Mouse (Mus musculus) left cerebral cortex, postnatal 36 days (tissue): ENCODE data around the gene Kdm7a. TPM values are rescaled to one million over a fixed set of nuclear protein-coding genes. Genes with fewer than 3 reads are reported as not detected.

ENCODE experiments used
- DNase-seq, 2 experiments: peaks; one replicate each; pipeline ENCODE4 v3.0.0; 2021 to 2022; ENCODE audit warnings: low spot score in 2 of 2, mixed read lengths in 1 of 2
- intact Hi-C: fragments of 180-260 bp; cut with DNase I; formaldehyde crosslinking; loops from one replicate; pipeline ENCODE4 v1.15.1; 2025
- total RNA-seq, 2 experiments: library from RNA; stranded (reverse); gene quantifications; 2 replicates each; pipeline ENCODE4 v1.2.3; 2021

Kdm7a gene
- total RNA-seq, 2 experiments from 2014 or later: 29.8 to 41.9 TPM

DNA sequence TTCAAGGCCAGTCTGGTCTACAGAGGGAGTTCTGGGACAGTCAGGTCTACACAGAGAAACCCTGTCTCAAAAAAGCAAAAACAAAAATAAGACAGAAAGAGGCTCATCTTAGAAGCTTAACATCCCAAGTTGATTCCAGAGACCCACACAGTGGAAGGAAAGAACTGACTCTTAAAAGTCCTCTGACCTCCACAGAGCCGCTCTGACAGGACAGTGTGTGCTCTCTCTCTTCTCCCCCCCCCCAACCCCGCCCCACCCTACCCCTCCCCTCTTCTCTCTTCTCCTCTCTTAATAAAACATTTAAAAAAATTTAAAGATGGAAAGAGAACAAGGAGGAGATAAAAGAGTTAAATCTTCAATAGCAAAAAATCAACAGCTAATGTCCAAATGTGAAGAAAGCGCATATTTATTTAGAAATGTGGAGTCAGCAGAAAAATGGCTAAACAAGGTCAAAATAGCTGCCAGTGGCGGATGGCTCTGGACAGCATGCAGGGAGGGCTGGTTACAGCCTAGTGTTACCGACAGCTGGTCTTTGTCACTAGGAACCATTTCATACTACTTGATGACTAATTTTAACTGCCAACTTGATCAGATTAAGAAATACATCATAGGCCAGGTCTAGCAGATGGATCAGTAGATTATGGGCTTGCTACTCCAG, 8.5 kb upstream of the Kdm7a start:
- intact Hi-C loops: no loop called here
- no peak for DNase-seq

DNA sequence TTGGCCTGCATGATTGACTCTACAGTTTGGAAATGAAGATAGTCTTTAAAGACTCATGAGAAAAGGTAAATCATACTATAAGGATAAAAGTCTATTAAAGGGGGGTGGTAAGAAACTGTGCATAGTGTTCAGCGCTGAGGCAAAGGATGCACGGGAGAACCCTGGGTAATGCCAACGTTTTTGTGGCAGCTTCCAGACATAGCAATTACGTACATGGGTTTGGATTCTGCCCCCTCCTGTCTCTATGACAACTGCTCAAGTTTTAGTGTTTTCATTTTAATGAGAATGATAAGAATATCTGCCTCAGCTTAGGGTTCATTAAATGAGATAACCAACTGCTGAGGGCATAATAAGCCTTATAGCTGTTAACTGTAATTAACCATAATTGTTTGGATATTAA, 3.1 kb upstream of the Kdm7a start:
- intact Hi-C loops: loop anchor here (5.0 kb wide), 1 partner anchor 33 kb away; no protein-coding TSS in a partner anchor
- DNase-seq: no peak

DNA sequence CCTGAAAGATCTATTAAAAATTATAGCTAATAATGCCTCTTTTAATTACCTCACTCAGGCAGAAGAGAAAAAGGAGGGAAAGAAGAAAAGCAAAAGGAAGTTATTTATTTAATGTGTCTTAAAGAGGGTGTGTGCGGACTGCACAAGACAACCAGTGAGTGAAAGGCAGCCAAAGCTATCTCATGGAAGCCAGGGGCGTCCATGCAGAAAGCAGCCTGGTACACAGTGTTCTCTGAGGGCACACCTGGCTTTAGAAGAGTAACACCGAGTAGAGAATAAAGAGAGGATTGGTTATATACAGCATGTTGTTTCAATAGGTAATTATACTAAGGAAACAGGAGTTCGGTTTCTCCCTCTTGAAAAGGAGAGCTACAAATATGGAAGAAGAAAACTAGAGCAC, 1.6 kb upstream of the Kdm7a start:
- DNase-seq: no peak
- intact Hi-C loops: loop anchor here (5.0 kb wide), 1 partner anchor 34 kb away; no protein-coding TSS in a partner anchor

GRCm38 (mm10) chr6:39205650-39206580, 674 bp downstream of the Kdm7a start:
- peak in 1 of 2 experiments; percentile 65 for DNase-seq
- intact Hi-C loops: loop anchor here (1.0 to 5.0 kb wide), 4 partner anchors 36 to 138 kb away; no protein-coding TSS in a partner anchor

- intact Hi-C loops: loop anchor here (1.0 to 5.0 kb wide), 3 partner anchors 37 to 139 kb away; no protein-coding TSS in a partner anchor
- peak; percentile 43 to 54 for DNase-seq
Measured at GRCm38 (mm10) chr6:39205064-39205649, 1.4 kb downstream of the Kdm7a start.

- intact Hi-C loops: no loop called here
- DNase-seq: no peak
Measured at GRCm38 (mm10) chr6:39204444-39204843, 2.1 kb downstream of the Kdm7a start.

DNA sequence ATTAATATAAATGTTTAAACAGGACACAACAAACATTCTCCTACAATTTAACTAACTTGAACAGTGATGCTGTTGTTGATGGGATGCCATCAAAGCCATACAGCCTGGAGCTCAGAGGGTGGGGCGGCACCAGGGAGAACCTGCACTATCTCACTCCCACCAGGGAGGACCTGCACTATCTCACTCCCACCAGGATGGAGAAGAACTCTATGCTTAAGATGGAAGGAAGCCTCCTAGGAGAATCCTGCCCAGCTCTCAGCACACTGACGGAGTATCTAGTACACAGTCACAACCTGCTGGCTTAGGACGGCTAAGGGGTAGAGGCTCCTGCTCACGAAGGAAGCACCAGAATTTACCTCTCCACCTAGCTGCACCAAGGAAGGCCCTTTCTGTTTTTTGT, 3.4 kb downstream of the Kdm7a start:
- intact Hi-C loops: no loop called here
- DNase-seq: no peak

DNA sequence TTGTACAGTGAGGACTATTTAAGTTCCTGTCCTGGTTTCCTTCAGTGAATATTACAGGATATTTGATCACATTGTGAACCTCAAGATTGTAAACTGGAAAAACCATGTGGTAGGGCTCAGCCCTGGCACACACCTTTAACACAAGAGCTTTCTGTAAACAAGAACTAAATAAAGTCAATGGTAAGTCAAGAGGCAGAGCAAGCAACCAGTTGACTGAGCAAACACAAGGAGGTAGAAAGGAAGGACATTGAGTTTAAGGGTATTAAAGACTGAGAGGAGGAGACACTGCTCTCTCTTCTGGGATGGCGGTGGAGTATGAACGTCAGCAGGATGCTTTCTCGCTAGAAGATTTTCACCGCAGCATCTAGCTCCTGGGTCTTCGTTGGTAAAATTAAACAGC, 13.6 kb downstream of the Kdm7a start:
- intact Hi-C loops: no loop called here
- no peak for DNase-seq

GRCm38 (mm10) chr6:39191518-39191917, 15.1 kb downstream of the Kdm7a start:
- DNase-seq: no peak
- intact Hi-C loops: no loop called here

GRCm38 (mm10) chr6:39187227-39187626, 19.4 kb downstream of the Kdm7a start:
- intact Hi-C loops: no loop called here
- DNase-seq: no peak

DNA sequence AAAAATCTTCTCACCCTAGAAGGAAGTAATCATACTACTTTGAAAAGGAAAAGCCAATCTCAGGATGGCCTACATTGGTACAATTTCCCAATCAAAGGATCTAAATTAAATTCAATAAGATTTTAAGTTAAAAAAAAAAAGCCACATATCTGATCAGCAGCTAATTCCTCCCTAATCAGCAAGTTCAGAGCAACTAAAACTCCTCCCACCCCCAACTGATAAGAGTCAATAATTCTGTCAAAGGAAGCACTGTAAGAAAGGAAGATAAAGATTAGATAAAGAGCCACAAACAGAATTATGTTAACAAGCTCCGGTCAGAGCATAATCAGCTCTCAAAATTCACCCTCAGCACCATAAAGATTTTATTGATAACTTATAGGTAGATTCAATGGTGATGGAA, 37.5 kb downstream of the Kdm7a start:
- intact Hi-C loops: no loop called here
- no peak for DNase-seq

- intact Hi-C loops: no loop called here
- DNase-seq: no peak
Measured at GRCm38 (mm10) chr6:39164891-39165290, 41.7 kb downstream of the Kdm7a start.

DNA sequence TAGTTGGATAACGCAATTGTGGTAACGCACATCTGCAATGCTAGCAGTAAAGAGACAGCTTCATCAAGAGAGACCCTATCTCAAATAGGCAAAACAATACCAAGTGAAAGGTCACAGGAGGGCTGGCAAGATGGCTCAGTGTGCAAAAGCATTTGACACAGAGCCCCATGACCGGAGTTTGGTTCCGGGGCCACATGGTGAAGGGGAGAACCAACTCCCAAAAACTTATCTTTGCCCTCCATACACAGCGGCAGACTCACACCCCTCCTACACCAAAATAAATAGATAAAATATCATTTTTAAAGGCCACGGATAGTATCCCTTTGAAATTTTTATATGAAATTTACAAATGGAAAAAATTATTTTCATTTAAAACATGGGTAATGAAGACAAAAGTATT, 44.6 kb downstream of the Kdm7a start:
- no peak for DNase-seq
- intact Hi-C loops: no loop called here

DNA sequence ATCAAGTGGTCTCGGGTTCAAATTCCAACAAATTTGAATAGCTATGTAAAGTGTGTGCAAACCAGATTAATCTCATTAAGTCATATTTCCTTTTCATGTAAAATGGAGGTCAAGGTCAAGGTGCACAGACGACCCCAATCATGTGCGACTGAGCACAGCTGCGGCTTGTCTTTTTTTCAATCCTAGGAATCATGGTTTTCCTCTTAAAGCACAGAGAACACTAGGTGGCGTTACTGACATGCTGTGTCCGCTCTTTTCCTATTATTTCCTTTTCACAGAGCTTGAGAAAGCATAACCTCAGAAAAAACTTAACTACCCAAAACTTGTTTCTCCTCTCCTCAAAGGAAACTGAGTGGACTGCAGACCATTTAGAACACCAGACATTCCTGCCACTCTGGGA, 60.5 kb downstream of the Kdm7a start:
- DNase-seq: no peak
- intact Hi-C loops: loop anchor here (2.0 kb wide), 1 partner anchor 199 kb away; no protein-coding TSS in a partner anchor

DNA sequence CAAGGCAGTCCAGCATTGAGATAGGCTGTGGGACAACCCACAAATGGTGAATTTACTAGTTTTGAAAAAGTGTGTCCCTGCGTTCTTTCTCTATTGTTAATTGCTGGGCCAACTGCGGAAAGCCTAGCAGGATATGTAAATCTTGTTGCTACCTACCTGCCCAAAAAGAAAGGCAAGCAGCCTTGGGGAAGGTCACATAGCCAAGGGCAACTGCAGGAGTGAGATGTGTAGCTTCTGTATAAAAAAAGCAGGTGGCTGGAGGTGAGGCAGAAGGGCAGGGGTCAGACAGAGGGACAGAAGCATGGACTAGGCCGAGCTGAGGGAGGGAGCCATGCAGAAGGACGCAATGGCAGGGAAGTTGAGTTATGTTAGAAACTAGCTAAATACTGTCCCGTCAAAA, 74.0 kb downstream of the Kdm7a start:
- intact Hi-C loops: no loop called here
- DNase-seq: no peak

DNA sequence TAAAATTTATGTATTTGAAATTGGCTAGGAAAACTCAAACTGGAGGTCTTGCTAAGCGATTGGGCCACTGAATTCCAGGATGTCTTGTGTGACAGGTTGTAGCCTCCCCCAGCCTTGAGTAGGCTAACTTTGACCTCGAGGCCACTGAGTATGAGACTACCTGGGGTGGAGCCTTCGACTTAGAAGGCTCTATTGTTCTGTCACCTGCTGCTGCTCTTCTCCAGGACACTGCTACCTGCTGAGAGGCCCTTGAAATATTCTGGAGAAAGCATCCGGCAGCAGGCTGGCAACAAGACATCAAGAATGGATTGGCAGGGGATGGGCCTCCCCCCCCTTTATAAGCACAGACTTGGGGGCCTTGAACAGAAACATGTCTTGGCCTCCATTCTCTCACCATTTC, 75.1 kb downstream of the Kdm7a start:
- DNase-seq: no peak
- intact Hi-C loops: no loop called here

- intact Hi-C loops: no loop called here
- no peak for DNase-seq
Measured at GRCm38 (mm10) chr6:39124719-39125118, 81.9 kb downstream of the Kdm7a start.

DNA sequence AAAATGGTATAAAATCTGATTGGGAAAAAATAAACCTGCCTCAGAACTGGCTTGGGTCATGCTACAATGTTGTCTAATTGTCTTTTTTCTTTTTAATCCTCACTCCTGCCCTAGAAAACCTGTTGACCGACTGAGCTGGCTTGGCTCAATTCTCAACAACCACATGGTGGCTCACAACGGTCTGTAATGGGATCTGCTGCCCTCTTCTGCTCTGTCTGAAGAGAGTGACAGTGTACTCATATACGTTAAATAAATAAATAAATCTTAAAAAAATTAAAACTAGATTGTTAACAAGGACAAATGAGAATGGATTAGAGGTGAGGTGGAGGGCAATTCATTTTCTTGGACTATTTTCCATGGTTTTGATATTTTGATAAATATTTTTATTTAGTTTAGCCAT, 85.9 kb downstream of the Kdm7a start:
- intact Hi-C loops: no loop called here
- no peak for DNase-seq

- DNase-seq: no peak
Measured at GRCm38 (mm10) chr6:39118456-39118881, 88.1 kb downstream of the Kdm7a start.

More at GRCm38 (mm10) chr6:39118456-39118881, 88.1 kb downstream of the Kdm7a start:
- intact Hi-C loops: no loop called here
